Mouse (Mus musculus): ENCODE measurements around the gene Clec4d. TPM values are rescaled to one million over a fixed set of nuclear protein-coding genes. Genes with fewer than 3 reads are reported as not detected.

Clec4d gene
- polyA plus RNA-seq, 1 experiment from 2014 or later, result 0.21 TPM

Other genes with a start within 250 kb of the Clec4d start
- not detected in 2 replicates for gene Clec4b1, start 212.1 kb upstream of the Clec4d start, polyA plus RNA-seq (2015; fragmentation: Nextera tagmentation; extraction: Ambion mirVana)
- 2.3 and 3.2 TPM in 2 replicates for gene Clec4a2, start 155.7 kb upstream of the Clec4d start, polyA plus RNA-seq (2015; fragmentation: Nextera tagmentation; extraction: Ambion mirVana)
- gene Clec4b2, start 89.2 kb upstream of the Clec4d start, polyA plus RNA-seq (2015; fragmentation: Nextera tagmentation; extraction: Ambion mirVana), result not detected in 2 replicates
- gene Clec4n, start 32.3 kb upstream of the Clec4d start, polyA plus RNA-seq (2015; fragmentation: Nextera tagmentation; extraction: Ambion mirVana), result 2.7 and 5.8 TPM in 2 replicates
- gene Clec4e, start 27.8 kb downstream of the Clec4d start, polyA plus RNA-seq (2015; fragmentation: Nextera tagmentation; extraction: Ambion mirVana), result 0.04 and 0.24 TPM in 2 replicates
- not detected in 2 replicates for gene Vmn2r19, start 46.2 kb downstream of the Clec4d start, polyA plus RNA-seq (2015; fragmentation: Nextera tagmentation; extraction: Ambion mirVana)
- gene Vmn2r20, start 156.0 kb downstream of the Clec4d start, polyA plus RNA-seq (2015; fragmentation: Nextera tagmentation; extraction: Ambion mirVana), result not detected in 2 replicates

Data from heart, embryonic 15.5 days (tissue).